Mouse (Mus musculus) bone marrow, adult 2 months (tissue): ENCODE measurements around the gene Tyw3.

Experiments used
- CTCF ChIP-seq: fragments of 200-500 bp; IDR thresholded peaks from 2 replicates; pipeline ENCODE4 v1.5.1; 2011; ENCODE audit warnings: low read length, control low read depth; ENCODE audit not compliant: control insufficient read depth, insufficient read depth
- POLR2A ChIP-seq: fragments of 200-500 bp; IDR thresholded peaks from 2 replicates; pipeline ENCODE4 v1.6.1; 2011; ENCODE audit warnings: low read depth, mild to moderate bottlenecking, control low read depth, low read length, borderline replicate concordance; ENCODE audit not compliant: control insufficient read depth

DNA sequence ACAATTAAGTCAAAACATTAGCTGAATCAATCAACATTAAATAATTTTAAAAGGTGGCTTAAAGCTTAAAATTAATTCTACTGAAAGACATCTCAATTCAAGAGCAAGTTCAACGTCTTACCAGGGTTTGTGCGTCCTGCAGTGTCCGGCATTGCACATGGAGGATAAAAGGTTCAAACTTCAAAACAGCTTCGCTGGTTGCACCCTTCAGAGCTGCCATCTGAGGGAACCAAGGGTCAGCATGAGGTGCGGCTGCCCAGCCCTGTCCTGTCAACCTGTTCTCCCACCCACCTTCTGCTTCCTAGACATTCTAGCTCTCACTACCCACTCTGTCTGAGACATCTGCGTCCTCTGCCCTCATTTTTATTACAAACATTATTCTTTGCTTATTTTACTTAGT lies 3.3 kb downstream of the Tyw3 start:
- TF ChIP-seq POLR2A (no peak), CTCF (no peak)
